Mouse (Mus musculus) kidney, adult 2 months (tissue): ENCODE measurements around the gene Tfb2m.

ENCODE experiments used
- CTCF ChIP-seq: fragments of 200-500 bp; conservative IDR thresholded peaks from 2 replicates; pipeline ENCODE4 v1.5.1; 2011; ENCODE audit warnings: low read depth, mild to moderate bottlenecking, control low read depth, low read length, moderate library complexity, mixed read lengths; ENCODE audit not compliant: insufficient read depth, insufficient read length
- POLR2A ChIP-seq: fragments of 200-500 bp; IDR thresholded peaks from one replicate; pipeline ENCODE4 v1.6.1; 2011; ENCODE audit warnings: low read depth, low read length, control low read depth

DNA sequence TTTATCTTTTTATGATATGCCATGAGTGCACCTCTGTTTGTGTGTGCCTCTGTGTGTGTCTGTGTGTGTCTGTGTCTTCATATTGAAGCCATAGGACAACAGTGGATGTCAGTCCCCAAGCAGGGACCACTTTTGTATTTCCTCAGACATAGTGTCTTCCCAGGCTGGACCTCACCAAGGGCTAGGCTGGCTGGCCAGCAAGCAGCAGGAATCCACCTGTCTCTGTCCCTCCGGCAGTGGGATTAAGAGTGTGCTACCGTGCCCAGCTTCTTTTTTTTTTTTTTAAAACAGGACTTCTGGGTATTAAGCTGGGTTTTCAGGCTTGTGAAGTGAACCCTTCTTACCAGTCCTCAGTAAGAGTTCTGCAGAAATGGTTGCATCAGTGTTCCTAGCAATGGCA lies 46.1 kb upstream of the Tfb2m start:
- no peak for TF ChIP-seq CTCF
- TF ChIP-seq POLR2A = no peak
